Comparison of ENCODE assay signal across 8 mouse cellular contexts in the genomic region with DNA sequence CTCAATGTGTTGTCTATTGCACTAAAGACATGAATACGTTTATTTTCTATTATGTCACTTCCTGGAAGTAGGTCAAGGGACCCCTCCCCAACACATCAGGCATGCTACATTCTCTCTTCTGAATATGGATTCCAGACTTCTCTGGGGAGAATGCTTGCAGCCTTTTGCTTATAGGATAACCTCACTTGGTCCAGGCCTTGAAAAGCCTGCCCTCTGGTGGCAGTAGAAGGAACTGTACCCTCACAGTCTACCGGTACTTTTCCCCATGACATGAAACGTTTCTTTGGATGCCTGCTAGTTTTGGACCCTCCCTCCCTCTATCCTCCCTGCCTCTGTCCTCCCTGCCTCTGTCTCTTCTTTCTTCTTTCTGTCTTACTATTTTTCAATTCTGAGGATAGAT. TPM values are rescaled to one million over a fixed set of nuclear protein-coding genes. Genes with fewer than 3 reads are reported as not detected.
DNase-seq lines count a peak whose midpoint lies in the region; ATAC-seq and TF ChIP-seq lines count a peak whose summit lies in the region.

No protein-coding gene starts in this region.

- no peaks in the 10 kb centered on the region for H3K27me3 ChIP-seq in kidney, embryonic 16.5 days (ENCODE audit: insufficient read depth, low read length)
- no peaks in the 10 kb centered on the region for H3K27me3 ChIP-seq in liver, embryonic 13.5 days

- in situ Hi-C loops in ES-E14 (cut with MboI; ENCODE audit: low sequenced_read_pairs in 2 of 2, unreplicated experiment in 2 of 2): no loop called here

- DNase-seq in 3T3-L1 (ENCODE audit: low read depth, low spot score) (peak; percentile 91), ES-E14 (ENCODE audit: low read depth, low spot score) (peak; percentile 55)
- DNase-seq in cerebellum, adult 11-12 months: peak; percentile 50
- peak; percentile 66 for DNase-seq in gastrocnemius, adult 2 months
- DNase-seq in liver, embryonic 13.5 days: peak; percentile 28
- peak; percentile 55 for DNase-seq in retina, postnatal 7 days (ENCODE audit: low read depth, low spot score)
- DNase-seq in thymus, postnatal 4 days: peak; percentile 83

- intact Hi-C loops in gastrocnemius, adult 2 months (cut with DNase I): no loop called here

- no peak overlapping the region for H3K4me3 ChIP-seq in ES-E14 (ENCODE audit: insufficient read depth in 1 of 2, low read depth in 1 of 2, low read length in 2 of 2, poor library complexity in 1 of 2, severe bottlenecking in 1 of 2)
- no peak overlapping the region for H3K4me3 ChIP-seq in gastrocnemius, adult 2 months
- H3K4me3 ChIP-seq in kidney, embryonic 16.5 days (ENCODE audit: low read length): no peak overlapping the region
- no peak overlapping the region for H3K4me3 ChIP-seq in liver, embryonic 13.5 days (replicated peaks)

- whole genome bisulfite sequencing in kidney, embryonic 16.5 days: under 1% methylated on average over 3 of the region's 3 CpGs
- 6% methylated on average over 3 of the region's 3 CpGs for WGBS in liver, embryonic 13.5 days (ENCODE audit: insufficient replicate concordance)

- no peak; the same call in none of the 2 replicates for TF ChIP-seq CTCF in gastrocnemius, adult 2 months (IDR thresholded peaks at IDR 0.05)

- H3K9me3 ChIP-seq in ES-E14 (ENCODE audit: control insufficient read depth, insufficient read depth, low read depth, low read length): no peaks in the 10 kb centered on the region
- peaks cover 8% of the 10 kb centered on the region; the same call in 1 of the 2 replicates for H3K9me3 ChIP-seq in kidney, embryonic 16.5 days (ENCODE audit: low read length)
- peaks cover 7% of the 10 kb centered on the region; the same call in 1 of the 2 replicates for H3K9me3 ChIP-seq in liver, embryonic 13.5 days (replicated peaks)

- ATAC-seq in kidney, embryonic 16.5 days (ENCODE audit: low FRiP score, low TSS enrichment): 0 out of 2 replicates have a peak, but pooled peaks have one; percentile 19
- ATAC-seq in liver, embryonic 13.5 days (ENCODE audit: low read depth): no peak

- H3K27ac ChIP-seq in ES-E14 (ENCODE audit: insufficient read depth, low read depth, low read length, poor library complexity, severe bottlenecking): no peak overlapping the region
- H3K27ac ChIP-seq in gastrocnemius, adult 2 months: no peak overlapping the region
- no peak overlapping the region for H3K27ac ChIP-seq in kidney, embryonic 16.5 days (ENCODE audit: low read length)
- no peak overlapping the region for H3K27ac ChIP-seq in liver, embryonic 13.5 days

- H3K36me3 ChIP-seq in ES-E14 (ENCODE audit: control insufficient read depth, insufficient read depth, low read length, poor library complexity, severe bottlenecking): no peaks in the 10 kb centered on the region
- H3K36me3 ChIP-seq in kidney, embryonic 16.5 days (ENCODE audit: insufficient read depth, low read length): no peaks in the 10 kb centered on the region
- no peaks in the 10 kb centered on the region for H3K36me3 ChIP-seq in liver, embryonic 13.5 days

- no peak overlapping the region for H3K4me2 ChIP-seq in kidney, embryonic 16.5 days (replicated peaks; ENCODE audit: low read depth, low read length)
- no peak overlapping the region for H3K4me2 ChIP-seq in liver, embryonic 13.5 days

- H3K4me1 ChIP-seq in ES-E14 (ENCODE audit: control insufficient read depth in 2 of 2, insufficient read depth in 2 of 2, low read length in 2 of 2, poor library complexity in 1 of 2): peaks cover 0 to 15% of the 10 kb centered on the region in 2 experiments; a peak in 1 of 4 replicates
- H3K4me1 ChIP-seq in kidney, embryonic 16.5 days (ENCODE audit: insufficient read depth, low read length): no peaks in the 10 kb centered on the region
- 0 out of 2 replicates have a peak, but pooled peaks cover 5% of the 10 kb centered on the region for H3K4me1 ChIP-seq in liver, embryonic 13.5 days (replicated peaks)

- H3K9ac ChIP-seq in ES-E14 (ENCODE audit: insufficient read depth, low read depth, low read length, poor library complexity, severe bottlenecking): no peak overlapping the region
- no peak overlapping the region for H3K9ac ChIP-seq in kidney, embryonic 16.5 days (replicated peaks; ENCODE audit: low read length)
- no peak overlapping the region for H3K9ac ChIP-seq in liver, embryonic 13.5 days

TF ChIP-seq in ES-E14, 5 proteins besides CTCF, POLR2A, EP300 and RAD21:
- TF ChIP-seq ZC3H11A (IDR thresholded peaks at IDR 0.05; ENCODE audit: borderline replicate concordance, low read depth, low read length) (peak; percentile 65; the same call in 1 of the 2 replicates), HCFC1 (IDR thresholded peaks at IDR 0.05; ENCODE audit: borderline replicate concordance, insufficient read depth, low read length) (no peak)

RNA-seq across cellular contexts. Expression of gene Wfdc2, which starts 31.0 kb away (rescaled TPM):
- total RNA-seq in ES-E14 (2012; rRNA removed): 41.5 and 58.4 TPM in 2 replicates
- not detected for total RNA-seq in gastrocnemius, adult 2 months (2021)
- polyA plus RNA-seq in kidney, embryonic 16.5 days (2015; fragmentation: Nextera tagmentation; extraction: Ambion mirVana): 399 and 441 TPM in 2 replicates
- polyA plus RNA-seq in liver, embryonic 13.5 days (2015; fragmentation: Nextera tagmentation; extraction: Ambion mirVana): 1.2 and 1.9 TPM in 2 replicates

RNA-seq across cellular contexts. Expression of gene Pigt, which starts 33.8 kb away (rescaled TPM):
- total RNA-seq in ES-E14 (2012; rRNA removed): 57.2 and 97.3 TPM in 2 replicates
- total RNA-seq in gastrocnemius, adult 2 months (2021): 10 to 100 TPM; 27.2 to 33.5 TPM
- 70.7 and 75.8 TPM in 2 replicates for polyA plus RNA-seq in kidney, embryonic 16.5 days (2015; fragmentation: Nextera tagmentation; extraction: Ambion mirVana)
- polyA plus RNA-seq in liver, embryonic 13.5 days (2015; fragmentation: Nextera tagmentation; extraction: Ambion mirVana): 22.3 and 23.8 TPM in 2 replicates

RNA-seq across cellular contexts. Expression of gene Spint3, which starts 42.1 kb away (rescaled TPM):
- not detected in 2 replicates for total RNA-seq in ES-E14 (2012; rRNA removed)
- not detected for total RNA-seq in gastrocnemius, adult 2 months (2021)
- polyA plus RNA-seq in kidney, embryonic 16.5 days (2015; fragmentation: Nextera tagmentation; extraction: Ambion mirVana): not detected in 2 replicates
- not detected in 2 replicates for polyA plus RNA-seq in liver, embryonic 13.5 days (2015; fragmentation: Nextera tagmentation; extraction: Ambion mirVana)

RNA-seq across cellular contexts. Expression of gene Dbndd2, which starts 45.3 kb away (rescaled TPM):
- 2.9 and 4.2 TPM in 2 replicates for total RNA-seq in ES-E14 (2012; rRNA removed)
- total RNA-seq in gastrocnemius, adult 2 months (2021): 10 to 100 TPM; 12.9 to 25.5 TPM
- polyA plus RNA-seq in kidney, embryonic 16.5 days (2015; fragmentation: Nextera tagmentation; extraction: Ambion mirVana): 12.6 and 18.2 TPM in 2 replicates
- 0.79 and 1.9 TPM in 2 replicates for polyA plus RNA-seq in liver, embryonic 13.5 days (2015; fragmentation: Nextera tagmentation; extraction: Ambion mirVana)

RNA-seq across cellular contexts. Expression of gene Wfdc6a, which starts 54.1 kb away (rescaled TPM):
- not detected in 2 replicates for total RNA-seq in ES-E14 (2012; rRNA removed)
- total RNA-seq in gastrocnemius, adult 2 months (2021): not detected
- not detected in 2 replicates for polyA plus RNA-seq in kidney, embryonic 16.5 days (2015; fragmentation: Nextera tagmentation; extraction: Ambion mirVana)
- polyA plus RNA-seq in liver, embryonic 13.5 days (2015; fragmentation: Nextera tagmentation; extraction: Ambion mirVana): 0.13 and 0.19 TPM in 2 replicates

Comparison
In these comparisons a context has a peak if more than half of its experiments do, and no peak if none do; other contexts are left out.
1. DNase-seq: peak in every context shown above with its lines; median percentile 91 in 3T3-L1; 83 in thymus, postnatal 4 days; 66 in gastrocnemius, adult 2 months; 55 in ES-E14; 55 in retina, postnatal 7 days; 50 in cerebellum, adult 11-12 months; 28 in liver, embryonic 13.5 days.
2. RNA of gene Wfdc2, which starts 31.0 kb away (total RNA-seq): 41.5 to 58.4 TPM in ES-E14; not detected in gastrocnemius, adult 2 months; every median in the first group is over 10 times any median in the second.